Mouse (Mus musculus) liver, embryonic 16.5 days (tissue): ENCODE results near the gene Cys1. TPM values are rescaled to one million over a fixed set of nuclear protein-coding genes. Genes with fewer than 3 reads are reported as not detected.

Experiments
- ATAC-seq: fragments of 200-750 bp; cut with Nextera tagmentation; 2 replicates; pipeline ENCODE4 v1.8.0; 2017; ENCODE audit warnings: low read depth, mild to moderate bottlenecking, moderate number of reproducible peaks, moderate library complexity
- H3K27ac ChIP-seq: fragments of 300-500 bp; sonication (generic); 2 replicates; pipeline ENCODE4 v1.5.1; 2014; ENCODE audit warnings: mild to moderate bottlenecking, low read length
- H3K27me3 ChIP-seq: fragments of 300-500 bp; sonication (generic); 2 replicates; pipeline ENCODE4 v1.6.1; 2014; ENCODE audit warnings: low read depth, low read length, mixed read lengths; ENCODE audit not compliant: control insufficient read depth, insufficient read depth
- H3K36me3 ChIP-seq: fragments of 300-500 bp; sonication (generic); 2 replicates; pipeline ENCODE4 v1.6.1; 2014; ENCODE audit warnings: mild to moderate bottlenecking; ENCODE audit not compliant: control insufficient read depth, insufficient read depth
- H3K4me1 ChIP-seq: fragments of 300-500 bp; sonication (generic); 2 replicates; pipeline ENCODE4 v1.6.1; 2014; ENCODE audit warnings: low read depth, low read length, mixed read lengths; ENCODE audit not compliant: control insufficient read depth
- H3K4me2 ChIP-seq: fragments of 300-500 bp; sonication (generic); 2 replicates; pipeline ENCODE4 v1.6.1; 2014; ENCODE audit warnings: low read depth, low read length, mixed read lengths
- H3K4me3 ChIP-seq: fragments of 300-500 bp; sonication (generic); 2 replicates; pipeline ENCODE4 v1.5.1; 2014; ENCODE audit warnings: low read depth, mild to moderate bottlenecking, low read length
- H3K9ac ChIP-seq: fragments of 300-500 bp; sonication (generic); 2 replicates; pipeline ENCODE4 v1.6.1; 2014; ENCODE audit warnings: low read depth, low read length
- H3K9me3 ChIP-seq: fragments of 300-500 bp; sonication (generic); replicated peaks from 2 replicates; pipeline ENCODE4 v1.6.1; 2016; ENCODE audit warnings: low read length; ENCODE audit not compliant: control insufficient read depth
- WGBS: fragments of 180-500 bp; shearing (Covaris S2); extraction: QIAGEN DNeasy Blood & Tissue Kit; methylation state at CpG from one replicate; pipeline ENCODE4 v1.1.7; 2014; ENCODE audit not compliant: insufficient replicate concordance; 5-methylcytosine and 5-hydroxymethylcytosine counted together
- polyA plus RNA-seq: library from polyadenylated mRNA; unstranded; fragments of >200 nt; fragmentation: Nextera tagmentation; extraction: Ambion mirVana; gene quantifications from 2 replicates; pipeline ENCODE4 v1.2.1, GENCODE M21; 2015

The Cys1 gene
- polyA plus RNA-seq, 1 experiment from 2014 or later = 0.67 TPM

DNA sequence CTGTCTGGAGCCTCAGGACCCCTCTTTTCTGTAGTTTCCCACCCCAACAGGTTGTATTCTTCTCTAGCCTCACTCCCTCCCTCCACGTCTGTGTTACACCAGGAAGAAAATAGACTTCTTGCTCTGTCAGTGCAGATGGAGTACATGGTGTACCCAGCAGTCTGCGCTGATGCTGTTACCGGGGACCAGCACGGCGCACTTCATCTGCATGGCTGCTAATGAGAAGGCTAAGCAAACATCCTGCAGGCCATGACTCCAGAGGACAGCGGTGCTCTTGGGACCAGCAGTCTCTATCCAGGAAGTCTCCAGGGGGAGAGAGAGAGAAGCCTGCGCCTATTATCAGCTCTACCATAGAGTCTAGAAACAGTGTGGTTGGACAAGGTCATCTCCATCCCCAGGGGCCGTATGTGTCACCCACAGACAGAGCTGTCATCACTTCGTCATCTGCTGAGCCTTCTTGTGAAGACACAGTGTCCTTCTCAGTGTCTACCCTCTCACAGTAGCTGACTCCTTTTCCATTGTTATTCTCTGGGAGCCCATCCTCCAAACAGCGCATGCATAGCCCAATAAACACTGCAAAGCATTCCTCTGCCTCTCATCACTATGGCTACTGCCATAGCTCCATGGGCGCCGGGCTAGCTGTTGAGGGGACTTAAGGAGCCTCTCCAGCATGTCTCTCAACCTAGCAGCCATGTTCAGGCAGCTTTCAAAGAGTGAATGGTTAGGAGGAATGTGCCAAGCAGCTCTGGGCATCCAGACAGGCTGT, 57.9 kb downstream of the Cys1 start:
- H3K4me2 ChIP-seq = no peak overlapping the region
- no peaks in the 10 kb centered on the region for H3K9me3 ChIP-seq
- no peak overlapping the region for H3K4me3 ChIP-seq
- H3K4me1 ChIP-seq = no peaks in the 10 kb centered on the region
- no peak overlapping the region for H3K9ac ChIP-seq
- no peak for ATAC-seq
- H3K27me3 ChIP-seq = no peaks in the 10 kb centered on the region
- no peak overlapping the region for H3K27ac ChIP-seq
- no peaks in the 10 kb centered on the region for H3K36me3 ChIP-seq
- 64% methylated on average over 12 of the region's 12 CpGs for WGBS

- no peaks in the 10 kb centered on the region for H3K4me1 ChIP-seq
- H3K36me3 ChIP-seq = no peaks in the 10 kb centered on the region
- H3K4me3 ChIP-seq = no peak overlapping the region
- H3K9ac ChIP-seq = no peak overlapping the region
- no peak overlapping the region for H3K4me2 ChIP-seq
- H3K27ac ChIP-seq = no peak overlapping the region
- WGBS = 66% methylated on average over 4 of the region's 4 CpGs
- H3K27me3 ChIP-seq = no peaks in the 10 kb centered on the region
- no peaks in the 10 kb centered on the region for H3K9me3 ChIP-seq
- ATAC-seq = no peak
Measured at GRCm38 (mm10) chr12:24619436-24619835, 62.2 kb downstream of the Cys1 start.

Other genes with a start within 250 kb of the Cys1 start
- 7.1 and 7.4 TPM in 2 replicates for gene Taf1b, start 183.5 kb downstream of the Cys1 start, polyA plus RNA-seq
- gene Grhl1, start 109.5 kb downstream of the Cys1 start, polyA plus RNA-seq = 0.42 and 0.46 TPM in 2 replicates
- 9.3 and 9.7 TPM in 2 replicates for gene Klf11, start 30.5 kb downstream of the Cys1 start, polyA plus RNA-seq
- 418 and 451 TPM in 2 replicates for gene Rrm2, start 26.4 kb upstream of the Cys1 start, polyA plus RNA-seq
- gene Mboat2, start 149.1 kb upstream of the Cys1 start, polyA plus RNA-seq = 2.8 and 3.9 TPM in 2 replicates